Mouse (Mus musculus): ENCODE measurements at regions not wholly inside any gene's neighbourhood (a gene's known extent, or its start where the extent isn't known, plus 50 kb on each side); places are given as distances from the start of the nearest gene placed in this dataset. TPM values are rescaled to one million over a fixed set of nuclear protein-coding genes. Genes with fewer than 3 reads are reported as not detected.

DNA sequence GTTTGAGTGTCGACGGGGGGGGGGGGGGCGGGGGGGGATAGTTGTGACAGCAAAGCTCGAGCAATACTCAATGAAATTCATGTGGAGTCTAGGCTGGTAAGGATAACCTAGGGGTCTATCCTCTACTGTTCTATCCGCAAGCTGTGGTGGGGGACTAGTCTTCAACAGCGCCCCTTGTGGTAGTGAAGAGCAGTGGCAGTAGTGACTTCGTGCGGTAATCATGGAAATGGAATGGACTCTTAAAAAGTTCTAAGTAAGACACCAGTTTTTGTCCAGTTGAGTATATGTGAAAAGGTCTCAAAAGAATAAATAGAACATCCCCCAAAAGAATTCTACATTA lies 51.1 kb upstream of the Lrig1 start:
- H3K36me3 ChIP-seq (ENCODE audit: control insufficient read depth, insufficient read depth, low read length): no peaks in the 10 kb centered on the region
- H3K4me1 ChIP-seq (replicated peaks; ENCODE audit: control insufficient read depth, insufficient read depth): peaks cover under 1% of the 10 kb centered on the region; the same call in 1 of the 2 replicates
- H3K4me2 ChIP-seq (replicated peaks; ENCODE audit: low read depth): no peak overlapping the region
- H3K9me3 ChIP-seq (ENCODE audit: control insufficient read depth, low read length): no peaks in the 10 kb centered on the region
- ATAC-seq (ENCODE audit: low FRiP score, low TSS enrichment) (no peak), DNase-seq (ENCODE audit: low spot score) (no peak)
- no peak overlapping the region for H3K9ac ChIP-seq (ENCODE audit: low read length)
- H3K27ac ChIP-seq (replicated peaks): no peak overlapping the region
- H3K27me3 ChIP-seq (ENCODE audit: control insufficient read depth, insufficient read depth, low read length): no peaks in the 10 kb centered on the region
- peak; percentile 60 for TF ChIP-seq CTCF (IDR thresholded peaks at IDR 0.05; ENCODE audit: low read depth)
- no peak for TF ChIP-seq EP300 (optimal IDR thresholded peaks at IDR 0.05)
- H3K4me3 ChIP-seq (ENCODE audit: low read depth, low read length): no peak overlapping the region
- WGBS: 36% methylated on average over 8 of the region's 8 CpGs

DNA sequence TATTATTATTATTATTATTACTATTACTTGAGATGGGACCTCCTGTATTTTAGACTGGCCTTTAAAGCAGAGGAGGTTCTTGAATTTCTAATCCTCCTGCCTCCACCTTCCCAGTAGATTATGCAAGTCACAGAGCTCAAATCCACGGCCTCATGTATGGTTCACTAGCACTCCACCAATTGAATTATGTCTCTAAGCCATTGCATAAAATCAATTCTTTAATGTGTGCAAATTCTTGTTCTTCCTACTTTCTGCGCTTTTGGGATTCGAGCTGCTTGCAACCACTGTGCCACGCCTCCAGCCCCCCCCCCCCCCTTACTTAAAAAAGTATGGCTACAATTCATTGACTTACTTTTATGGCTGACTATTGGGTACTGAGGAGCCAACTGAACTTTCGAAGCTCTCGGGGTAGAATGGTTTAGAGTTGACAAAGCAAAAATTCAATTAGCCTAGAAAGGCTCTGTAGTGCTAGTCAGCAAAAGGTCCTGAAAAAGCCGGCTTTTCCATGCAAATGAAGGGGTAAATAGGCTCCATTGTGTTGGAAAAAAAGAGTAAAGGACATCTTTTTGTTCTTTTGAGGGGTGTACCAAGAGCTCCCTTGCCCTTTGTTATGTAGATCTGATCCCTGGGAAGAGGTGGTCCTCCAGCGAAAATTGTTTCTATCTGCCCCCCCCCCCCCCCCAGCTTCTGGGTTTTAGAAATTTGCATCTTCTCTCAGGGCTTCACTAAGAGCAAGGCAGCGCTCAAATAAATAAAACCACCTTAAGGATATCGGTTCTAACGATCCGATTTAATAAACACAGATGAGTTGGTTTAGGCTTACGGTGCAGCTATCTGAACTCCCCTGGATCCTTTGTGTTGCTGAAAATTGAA lies 50.5 kb upstream of the Lrig1 start:
- H3K4me1 ChIP-seq (replicated peaks; ENCODE audit: control insufficient read depth, insufficient read depth): no peaks in the 10 kb centered on the region
- H3K4me2 ChIP-seq (replicated peaks; ENCODE audit: low read depth): no peak overlapping the region
- ATAC-seq (ENCODE audit: low FRiP score, low TSS enrichment) (no peak), DNase-seq (ENCODE audit: low spot score) (no peak)
- H3K27me3 ChIP-seq (ENCODE audit: control insufficient read depth, insufficient read depth, low read length): no peaks in the 10 kb centered on the region
- no peak overlapping the region for H3K9ac ChIP-seq (ENCODE audit: low read length)
- no peak overlapping the region for H3K4me3 ChIP-seq (ENCODE audit: low read depth, low read length)
- no peaks in the 10 kb centered on the region for H3K36me3 ChIP-seq (ENCODE audit: control insufficient read depth, insufficient read depth, low read length)
- no peak overlapping the region for H3K27ac ChIP-seq (replicated peaks)
- TF ChIP-seq EP300 (optimal IDR thresholded peaks at IDR 0.05) (no peak), CTCF (IDR thresholded peaks at IDR 0.05; ENCODE audit: low read depth) (no peak)
- H3K9me3 ChIP-seq (ENCODE audit: control insufficient read depth, low read length): no peaks in the 10 kb centered on the region
- WGBS: 43% methylated on average over 13 of the region's 13 CpGs

Small RNA genes in the stretch of these regions (microRNA-seq; reads per million reads assigned to microRNA genes)
- gene Gm23364: not detected

Data from stomach, postnatal 0 days (tissue).